Mouse (Mus musculus) limb, embryonic 13.5 days (tissue): Measurements from ENCODE around the gene Clstn1. TPM values are rescaled to one million over a fixed set of nuclear protein-coding genes. Genes with fewer than 3 reads are reported as not detected.

ENCODE experiments used
- ATAC-seq: fragments of 200-750 bp; cut with Nextera tagmentation; 2 replicates; pipeline ENCODE4 v1.8.0; 2017; ENCODE audit warnings: low read depth, moderate number of reproducible peaks, moderate TSS enrichment; ENCODE audit not compliant: low FRiP score
- H3K27ac ChIP-seq: fragments of 300-500 bp; sonication (generic); 2 replicates; pipeline ENCODE4 v1.5.1; 2015; ENCODE audit warnings: inconsistent platforms, mild to moderate bottlenecking, moderate library complexity
- H3K27me3 ChIP-seq: fragments of 300-500 bp; sonication (generic); 2 replicates; pipeline ENCODE4 v1.6.1; 2015; ENCODE audit warnings: mild to moderate bottlenecking, inconsistent platforms
- H3K36me3 ChIP-seq: fragments of 300-500 bp; sonication (generic); 2 replicates; pipeline ENCODE4 v1.6.1; 2015; ENCODE audit warnings: inconsistent platforms, mild to moderate bottlenecking, moderate library complexity
- H3K4me1 ChIP-seq: fragments of 300-500 bp; sonication (generic); 2 replicates; pipeline ENCODE4 v1.6.1; 2015; ENCODE audit warnings: inconsistent platforms
- H3K4me2 ChIP-seq: fragments of 300-500 bp; sonication (generic); replicated peaks from 2 replicates; pipeline ENCODE4 v1.6.1; 2015; ENCODE audit warnings: inconsistent platforms, mild to moderate bottlenecking, moderate library complexity
- H3K4me3 ChIP-seq: fragments of 300-500 bp; sonication (generic); 2 replicates; pipeline ENCODE4 v1.5.1; 2015; ENCODE audit warnings: moderate library complexity, mild to moderate bottlenecking, inconsistent platforms
- H3K9ac ChIP-seq: fragments of 300-500 bp; sonication (generic); 2 replicates; pipeline ENCODE4 v1.6.1; 2015; ENCODE audit warnings: mild to moderate bottlenecking, inconsistent platforms
- H3K9me3 ChIP-seq: fragments of 300-500 bp; sonication (generic); 2 replicates; pipeline ENCODE4 v1.6.1; 2016; ENCODE audit warnings: inconsistent platforms
- WGBS: fragments of 180-500 bp; shearing (Covaris S2); methylation state at CpG from one replicate; pipeline ENCODE4 v1.1.7; 2015; 5-methylcytosine and 5-hydroxymethylcytosine counted together
- polyA plus RNA-seq: library from polyadenylated mRNA; unstranded; fragments of >200 nt; fragmentation: Nextera tagmentation; extraction: Ambion mirVana; gene quantifications from 2 replicates; pipeline ENCODE4 v1.2.1, GENCODE M21; 2015

The Clstn1 gene
- polyA plus RNA-seq, 1 experiment from 2014 or later: 45.2 TPM

DNA sequence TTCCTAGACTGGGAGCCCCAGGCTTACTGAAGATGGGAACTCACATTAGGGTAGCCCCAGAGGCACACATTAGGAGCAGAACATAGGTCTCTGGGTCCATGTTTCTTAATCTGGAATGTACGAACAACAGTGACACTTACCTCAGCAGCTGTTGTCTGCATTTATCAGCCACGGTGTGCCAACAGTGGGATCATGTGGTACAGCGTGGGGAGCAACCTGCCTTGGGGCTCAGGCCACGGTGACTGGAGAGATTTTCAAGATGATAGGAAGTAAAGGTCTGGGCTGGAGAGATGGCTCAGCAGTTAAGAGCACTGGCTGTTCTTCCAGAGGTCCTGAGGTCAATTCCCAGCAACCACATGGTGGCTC, 15.8 kb upstream of the Clstn1 start:
- H3K4me2 ChIP-seq: no peak overlapping the region
- ATAC-seq: no peak
- peaks cover 29% of the 10 kb centered on the region for H3K4me1 ChIP-seq
- no peak overlapping the region for H3K4me3 ChIP-seq
- 78% methylated on average over 4 of the region's 4 CpGs for WGBS
- H3K27ac ChIP-seq: no peak overlapping the region
- no peak overlapping the region for H3K9ac ChIP-seq
- H3K36me3 ChIP-seq: peaks cover 6% of the 10 kb centered on the region
- no peaks in the 10 kb centered on the region for H3K27me3 ChIP-seq
- H3K9me3 ChIP-seq: no peaks in the 10 kb centered on the region

DNA sequence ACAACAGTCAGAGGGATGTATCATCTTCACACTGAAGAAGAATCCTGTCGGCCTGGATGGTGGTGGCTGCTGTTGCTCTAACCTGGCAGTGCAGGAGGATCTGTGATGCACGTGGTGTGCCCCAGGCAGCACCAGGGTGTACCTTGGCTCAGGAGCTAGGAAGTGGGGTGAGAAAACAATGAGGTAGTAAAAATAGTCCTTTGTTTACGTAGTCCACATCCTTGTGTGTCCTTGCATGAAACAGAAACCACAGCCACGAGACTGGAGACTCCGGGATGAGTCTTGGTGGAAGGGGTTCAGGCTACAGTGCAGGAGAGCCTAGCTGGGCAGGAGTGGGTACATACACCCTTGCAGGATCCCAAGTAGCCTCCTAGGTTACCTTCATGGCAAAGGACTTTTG, 15.1 kb upstream of the Clstn1 start:
- H3K27ac ChIP-seq: 0 out of 2 replicates have a peak overlapping the region, but pooled peaks have one; percentile 15
- no peak overlapping the region for H3K4me2 ChIP-seq
- H3K4me3 ChIP-seq: no peak overlapping the region
- H3K4me1 ChIP-seq: peaks cover 33% of the 10 kb centered on the region
- no peaks in the 10 kb centered on the region for H3K36me3 ChIP-seq
- whole genome bisulfite sequencing: 80% methylated on average over 5 of the region's 5 CpGs
- H3K9ac ChIP-seq: peak overlapping the region; percentile 39
- ATAC-seq: no peak
- H3K27me3 ChIP-seq: no peaks in the 10 kb centered on the region
- H3K9me3 ChIP-seq: no peaks in the 10 kb centered on the region

DNA sequence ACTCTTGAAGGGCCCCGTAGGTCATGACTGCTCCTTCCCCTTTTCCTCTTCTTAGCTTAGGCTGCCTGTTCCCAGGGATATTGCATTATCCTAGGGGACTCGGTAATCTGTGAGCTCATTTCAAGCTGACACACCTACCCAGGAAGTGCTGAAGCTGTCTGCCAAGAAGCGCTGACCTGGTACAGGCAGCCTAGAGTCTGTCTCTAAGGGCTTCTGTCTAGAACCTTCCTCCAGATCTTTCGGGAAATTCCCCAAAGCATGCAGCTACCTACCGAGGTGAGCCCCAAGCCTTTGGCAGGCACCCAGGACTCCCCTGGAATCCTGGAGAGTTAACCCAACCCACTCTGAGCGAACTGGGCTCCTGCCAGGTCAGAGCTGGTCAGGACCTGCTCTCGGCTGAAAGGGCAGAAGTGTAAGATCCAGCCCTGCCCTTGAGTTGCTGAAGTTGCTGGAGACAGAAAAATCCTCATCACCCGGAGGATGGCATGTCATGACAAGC, 14.6 kb upstream of the Clstn1 start:
- H3K4me2 ChIP-seq: peak overlapping the region; percentile 16; the same call in 1 of the 2 replicates
- H3K27ac ChIP-seq: 0 out of 2 replicates have a peak overlapping the region, but pooled peaks have one; percentile 15
- no peaks in the 10 kb centered on the region for H3K36me3 ChIP-seq
- H3K9ac ChIP-seq: peak overlapping the region; percentile 39
- ATAC-seq: no peak
- WGBS: 47% methylated on average over 8 of the region's 8 CpGs
- no peak overlapping the region for H3K4me3 ChIP-seq
- H3K4me1 ChIP-seq: peaks cover 35% of the 10 kb centered on the region
- no peaks in the 10 kb centered on the region for H3K9me3 ChIP-seq
- no peaks in the 10 kb centered on the region for H3K27me3 ChIP-seq

DNA sequence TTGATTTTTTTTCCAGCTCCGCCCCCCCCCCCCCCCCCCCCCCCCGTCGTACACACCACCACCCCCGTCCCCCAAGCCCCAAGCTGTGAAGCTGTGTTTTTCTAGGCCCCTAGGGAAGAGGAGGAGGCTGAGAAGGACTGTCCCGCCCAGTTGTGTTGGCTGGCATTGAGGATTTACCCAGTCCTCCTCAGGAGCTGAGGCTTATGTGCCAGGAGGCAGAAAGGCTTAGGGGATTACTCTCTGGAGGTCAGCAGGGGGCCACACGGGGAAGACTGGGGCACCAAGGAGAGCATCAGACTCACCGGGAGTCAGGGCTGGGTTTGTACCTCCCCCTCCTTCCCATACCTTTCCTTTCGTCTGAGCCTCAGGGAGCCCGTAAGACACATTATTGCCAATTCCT, 13.8 kb upstream of the Clstn1 start:
- Histone ChIP-seq H3K4me3 (no peak overlapping the region), H3K27me3 (0 out of 2 replicates have a peak, but pooled peaks cover 2% of the 10 kb centered on the region), H3K4me2 (no peak overlapping the region), H3K9ac (no peak overlapping the region), H3K27ac (peak overlapping the region; percentile 45; the same call in 1 of the 2 replicates), H3K9me3 (no peaks in the 10 kb centered on the region), H3K4me1 (peaks cover 41% of the 10 kb centered on the region), H3K36me3 (no peaks in the 10 kb centered on the region)
- no peak for ATAC-seq
- WGBS: 23% methylated on average over 5 of the region's 9 CpGs

DNA sequence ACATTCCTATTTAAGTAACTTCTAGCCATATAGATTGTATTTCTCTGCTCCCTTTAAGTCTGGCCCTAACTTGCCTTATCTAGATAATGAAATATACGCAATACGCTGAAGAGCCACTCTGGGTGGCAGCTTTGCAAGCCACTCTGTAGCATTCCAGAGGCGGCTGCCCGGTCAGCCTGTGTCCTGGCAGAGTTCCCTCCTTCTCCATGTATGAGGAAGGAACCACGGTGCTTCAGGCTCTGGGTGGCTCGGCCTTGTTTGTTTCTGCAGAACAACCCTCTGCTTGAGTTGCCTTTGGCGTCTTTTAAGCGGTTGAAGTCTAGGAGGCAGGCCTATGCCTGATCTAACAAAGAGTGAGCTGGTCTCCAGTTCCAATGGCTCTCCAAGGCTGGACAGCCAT, 13.4 kb upstream of the Clstn1 start:
- peak overlapping the region; percentile 17; the same call in 1 of the 2 replicates for H3K27ac ChIP-seq
- no peak overlapping the region for H3K9ac ChIP-seq
- no peak overlapping the region for H3K4me2 ChIP-seq
- no peaks in the 10 kb centered on the region for H3K9me3 ChIP-seq
- H3K4me1 ChIP-seq: peaks cover 37% of the 10 kb centered on the region
- H3K36me3 ChIP-seq: no peaks in the 10 kb centered on the region
- ATAC-seq: no peak
- 0 out of 2 replicates have a peak, but pooled peaks cover 2% of the 10 kb centered on the region for H3K27me3 ChIP-seq
- WGBS: 55% methylated on average over 8 of the region's 8 CpGs
- no peak overlapping the region for H3K4me3 ChIP-seq

DNA sequence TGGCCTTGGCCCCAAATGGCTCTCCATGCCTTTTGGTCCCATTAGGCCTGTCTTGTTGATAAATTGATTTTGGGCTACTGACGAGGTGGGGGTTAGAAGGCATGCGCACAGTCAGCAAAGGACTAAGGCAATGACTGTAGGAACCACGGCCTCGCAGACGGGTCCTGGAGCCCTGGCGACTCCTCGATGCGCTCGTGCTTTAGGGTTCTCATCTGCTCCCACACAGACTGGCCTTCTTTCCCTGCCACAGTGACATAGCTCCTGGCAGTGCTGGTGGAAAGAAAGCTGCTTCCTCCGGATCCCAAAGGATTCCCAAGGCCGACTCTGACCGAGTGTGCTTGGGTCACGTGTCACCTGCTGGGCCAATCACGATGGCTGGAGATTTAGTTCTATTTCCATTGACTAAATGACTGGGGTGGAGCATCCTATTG, 11.9 kb upstream of the Clstn1 start:
- H3K4me3 ChIP-seq: no peak overlapping the region
- H3K9me3 ChIP-seq: no peaks in the 10 kb centered on the region
- H3K9ac ChIP-seq: no peak overlapping the region
- no peak overlapping the region for H3K27ac ChIP-seq
- H3K27me3 ChIP-seq: peaks cover 12% of the 10 kb centered on the region
- WGBS: 71% methylated on average over 14 of the region's 14 CpGs
- ATAC-seq: no peak
- H3K4me1 ChIP-seq: peaks cover 42% of the 10 kb centered on the region
- H3K36me3 ChIP-seq: no peaks in the 10 kb centered on the region
- H3K4me2 ChIP-seq: no peak overlapping the region

DNA sequence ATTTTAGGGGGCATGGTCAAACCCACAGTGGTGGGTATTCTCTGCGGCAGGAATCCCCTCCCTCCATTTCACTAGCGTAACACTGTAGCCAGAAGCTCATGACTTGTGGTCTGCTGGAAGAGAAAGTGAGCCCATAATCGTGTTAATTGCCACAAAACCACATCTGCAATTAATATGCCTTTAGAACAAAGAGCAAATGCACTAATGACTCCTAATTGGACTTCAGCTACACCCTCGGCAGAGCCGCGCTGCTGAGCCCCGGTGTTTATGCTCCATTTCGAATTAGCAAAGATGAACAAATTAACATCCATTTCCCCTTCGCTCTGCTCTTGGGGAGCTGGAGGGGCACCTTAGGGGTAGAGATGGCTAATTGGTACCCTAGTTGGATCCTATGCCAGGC, 10.2 kb upstream of the Clstn1 start:
- peaks cover 39% of the 10 kb centered on the region for H3K4me1 ChIP-seq
- WGBS: 34% methylated on average over 9 of the region's 9 CpGs
- H3K27ac ChIP-seq: no peak overlapping the region
- no peak overlapping the region for H3K4me2 ChIP-seq
- ATAC-seq: no peak
- peaks cover 21% of the 10 kb centered on the region for H3K27me3 ChIP-seq
- H3K36me3 ChIP-seq: no peaks in the 10 kb centered on the region
- H3K9ac ChIP-seq: no peak overlapping the region; the same call in 1 of the 2 replicates
- no peaks in the 10 kb centered on the region for H3K9me3 ChIP-seq
- no peak overlapping the region for H3K4me3 ChIP-seq

DNA sequence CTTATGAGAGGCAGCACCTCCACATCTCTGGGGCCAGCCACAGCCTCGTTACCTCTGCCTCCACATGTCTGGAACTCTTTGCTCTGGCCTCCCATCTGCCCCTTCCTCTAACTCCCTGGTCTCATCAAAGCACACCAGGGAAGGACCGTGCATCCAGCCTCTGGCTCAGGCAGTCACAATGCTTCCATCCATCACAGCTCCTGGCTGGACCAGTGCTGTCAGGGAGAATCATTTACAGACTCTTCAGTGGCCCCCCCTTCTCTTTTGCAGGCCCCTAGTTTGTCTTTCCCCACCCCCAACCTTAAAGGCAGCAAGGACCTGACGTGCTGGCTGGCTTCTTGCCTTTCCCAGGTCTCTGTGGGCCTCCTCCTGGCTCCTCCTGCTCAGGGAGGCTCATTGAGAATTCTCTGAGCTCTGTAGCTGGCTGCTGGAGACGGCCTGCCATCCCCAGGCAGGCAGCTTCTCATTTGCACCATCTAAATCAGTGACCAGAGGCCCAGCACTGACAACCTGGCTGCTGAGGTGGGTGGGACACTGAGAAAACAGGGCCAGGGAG, 9.2 kb upstream of the Clstn1 start:
- 7% methylated on average over 4 of the region's 4 CpGs for WGBS
- Histone ChIP-seq H3K4me2 (no peak overlapping the region), H3K9me3 (no peaks in the 10 kb centered on the region), H3K27ac (no peak overlapping the region), H3K27me3 (peaks cover 25% of the 10 kb centered on the region), H3K4me3 (no peak overlapping the region), H3K9ac (peak overlapping the region; percentile 15), H3K36me3 (no peaks in the 10 kb centered on the region), H3K4me1 (peaks cover 29% of the 10 kb centered on the region)
- 0 out of 2 replicates have a peak, but pooled peaks have one; percentile 17 for ATAC-seq

DNA sequence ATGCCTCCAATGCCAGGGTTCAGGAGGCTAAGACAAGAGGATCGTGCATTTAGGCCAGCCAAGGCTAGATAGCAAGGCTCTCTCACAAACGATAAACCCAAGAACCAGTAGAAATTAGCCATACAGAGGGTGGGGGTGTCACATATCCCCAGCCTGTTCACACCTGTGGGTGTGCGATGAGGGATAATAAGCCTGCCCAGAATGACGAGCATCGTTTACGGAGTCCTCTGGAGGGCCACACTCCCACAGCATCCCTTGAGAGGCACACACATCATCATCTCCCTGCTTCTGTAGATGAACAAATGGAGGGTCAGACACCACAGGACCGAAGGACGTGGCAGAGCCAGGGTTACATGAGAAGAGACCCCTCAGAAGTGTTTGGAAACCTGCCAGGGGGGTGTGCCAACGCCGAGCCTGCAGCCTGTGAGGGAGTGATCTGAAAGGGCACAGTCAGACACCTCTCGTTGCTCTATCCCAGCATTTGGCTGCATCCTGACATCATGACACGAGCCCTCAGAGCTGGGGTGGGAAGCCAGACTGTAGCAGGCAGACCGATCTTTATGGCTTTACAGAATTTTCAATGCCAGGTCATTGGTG, 8.1 kb upstream of the Clstn1 start:
- WGBS: 56% methylated on average over 13 of the region's 13 CpGs

DNA sequence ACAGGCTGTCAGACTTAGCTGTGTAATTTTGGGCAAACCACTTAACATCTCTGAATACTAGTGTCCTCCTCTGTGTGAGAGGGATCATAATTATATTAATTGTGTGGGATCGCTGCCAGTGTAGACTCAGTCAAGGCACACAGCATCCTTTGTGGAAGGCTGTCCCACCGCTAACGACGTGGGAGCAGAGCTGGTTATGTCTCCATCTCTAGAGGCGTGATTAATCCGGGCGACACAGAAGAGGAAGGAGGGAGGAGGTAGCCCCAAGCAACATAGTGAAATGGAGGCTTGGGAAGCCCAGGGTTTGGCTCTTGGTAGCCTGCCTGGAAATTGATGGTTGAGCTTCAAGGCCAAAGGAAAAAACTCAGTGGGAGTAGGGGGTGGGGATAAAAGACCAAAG, 7.4 kb upstream of the Clstn1 start:
- WGBS: 34% methylated on average over 7 of the region's 7 CpGs
- H3K27me3 ChIP-seq: peaks cover 31% of the 10 kb centered on the region

More for the DNA sequence above, 8.1 kb upstream of the Clstn1 start:
- Histone ChIP-seq H3K4me2 (no peak overlapping the region), H3K4me1 (peaks cover 18% of the 10 kb centered on the region), H3K27ac (no peak overlapping the region), H3K27me3 (peaks cover 29% of the 10 kb centered on the region), H3K9ac (no peak overlapping the region), H3K36me3 (no peaks in the 10 kb centered on the region), H3K9me3 (no peaks in the 10 kb centered on the region), H3K4me3 (no peak overlapping the region)
- no peak for ATAC-seq

DNA sequence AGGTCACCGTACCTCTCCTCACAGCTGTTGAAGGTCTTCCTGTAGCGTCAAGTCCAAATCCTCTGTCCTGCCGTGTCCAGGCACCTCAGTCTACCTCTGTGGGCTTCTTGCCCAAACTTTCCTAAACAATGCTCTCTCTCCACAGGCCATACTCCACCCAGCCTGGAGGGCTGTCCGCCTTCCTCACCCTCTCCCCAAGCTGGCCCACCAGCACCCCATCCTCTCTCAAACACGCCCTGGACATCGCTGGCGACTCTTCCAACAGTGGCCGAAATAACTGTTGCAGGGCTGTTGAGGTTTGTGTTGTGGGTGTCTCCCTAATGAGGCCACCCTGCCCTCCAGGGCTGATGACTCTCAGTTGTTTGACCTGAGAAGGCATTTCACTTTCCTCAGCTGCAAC, 1.0 kb upstream of the Clstn1 start:
- H3K4me2 ChIP-seq: no peak overlapping the region
- H3K9ac ChIP-seq: no peak overlapping the region
- peaks cover 59% of the 10 kb centered on the region for H3K27me3 ChIP-seq
- no peaks in the 10 kb centered on the region for H3K36me3 ChIP-seq
- peaks cover 16% of the 10 kb centered on the region for H3K4me1 ChIP-seq
- ATAC-seq: no peak
- WGBS: 76% methylated on average over 8 of the region's 8 CpGs
- H3K4me3 ChIP-seq: 0 out of 2 replicates have a peak overlapping the region, but pooled peaks have one; percentile 83
- H3K9me3 ChIP-seq: no peaks in the 10 kb centered on the region
- no peak overlapping the region for H3K27ac ChIP-seq

More for the DNA sequence above, 7.4 kb upstream of the Clstn1 start:
- H3K9me3 ChIP-seq: no peaks in the 10 kb centered on the region
- H3K36me3 ChIP-seq: no peaks in the 10 kb centered on the region
- H3K4me1 ChIP-seq: peaks cover 18% of the 10 kb centered on the region
- H3K9ac ChIP-seq: no peak overlapping the region
- no peak overlapping the region for H3K27ac ChIP-seq
- no peak overlapping the region for H3K4me2 ChIP-seq
- ATAC-seq: no peak
- no peak overlapping the region for H3K4me3 ChIP-seq

DNA sequence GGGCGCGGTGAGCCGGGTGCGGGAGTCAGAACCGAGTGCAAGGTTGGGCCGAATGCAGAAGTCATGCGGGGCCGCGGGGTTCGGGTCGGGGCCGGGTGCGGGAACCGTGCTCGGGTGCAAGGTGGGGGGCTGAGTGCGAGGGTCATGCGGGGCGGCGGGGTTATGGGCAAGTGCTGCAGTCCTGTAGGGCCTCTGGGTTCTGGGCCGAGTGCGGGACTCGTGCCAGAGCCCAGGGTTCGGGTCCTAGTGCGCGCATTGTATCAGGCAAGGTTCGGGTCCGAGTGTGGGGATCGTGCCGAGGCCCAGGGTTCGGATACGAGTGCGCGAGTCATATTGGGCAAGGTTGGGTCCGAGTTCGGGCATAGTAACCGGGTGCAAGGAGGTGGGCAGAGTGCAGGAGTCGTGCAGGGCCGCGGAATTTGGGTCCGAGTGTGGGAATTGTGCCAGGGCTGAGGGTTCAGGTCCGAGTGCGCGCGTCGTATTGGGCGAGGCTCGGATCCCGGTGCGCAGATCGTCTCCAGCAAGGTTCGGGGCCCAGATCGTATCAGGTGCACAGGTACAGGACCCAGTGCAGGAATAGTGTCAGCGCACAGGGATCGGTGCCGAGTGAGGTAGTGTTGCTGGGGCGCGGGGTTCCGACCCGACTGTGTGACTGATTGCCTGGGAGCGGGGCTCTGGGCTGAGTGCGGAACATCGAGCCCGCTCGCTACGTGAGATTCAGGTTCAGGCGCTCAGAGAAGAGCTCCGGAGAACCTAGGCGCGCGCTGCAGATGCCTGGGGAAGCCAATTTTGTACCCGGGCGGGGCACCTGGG, 721 bp downstream of the Clstn1 start:
- H3K36me3 ChIP-seq: no peaks in the 10 kb centered on the region
- no peak overlapping the region for H3K27ac ChIP-seq
- H3K9ac ChIP-seq: peak overlapping the region; percentile 90
- peak; percentile 59 for ATAC-seq
- peak overlapping the region; percentile 83 for H3K4me3 ChIP-seq
- peaks cover 52% of the 10 kb centered on the region for H3K27me3 ChIP-seq
- peak overlapping the region; percentile 99 for H3K4me2 ChIP-seq
- H3K4me1 ChIP-seq: peaks cover 16% of the 10 kb centered on the region
- under 1% methylated on average over 72 of the region's 72 CpGs for WGBS
- H3K9me3 ChIP-seq: peaks cover 3% of the 10 kb centered on the region; the same call in 1 of the 2 replicates
